Mouse (Mus musculus) right cerebral cortex, postnatal 36 days (tissue): ENCODE data around the gene Pml.

ENCODE experiments used
- DNase-seq, 2 experiments: peaks; one replicate each; pipeline ENCODE4 v3.0.0; 2022; ENCODE audit warnings: low spot score in 2 of 2, mixed read lengths in 1 of 2

Pml gene

DNA sequence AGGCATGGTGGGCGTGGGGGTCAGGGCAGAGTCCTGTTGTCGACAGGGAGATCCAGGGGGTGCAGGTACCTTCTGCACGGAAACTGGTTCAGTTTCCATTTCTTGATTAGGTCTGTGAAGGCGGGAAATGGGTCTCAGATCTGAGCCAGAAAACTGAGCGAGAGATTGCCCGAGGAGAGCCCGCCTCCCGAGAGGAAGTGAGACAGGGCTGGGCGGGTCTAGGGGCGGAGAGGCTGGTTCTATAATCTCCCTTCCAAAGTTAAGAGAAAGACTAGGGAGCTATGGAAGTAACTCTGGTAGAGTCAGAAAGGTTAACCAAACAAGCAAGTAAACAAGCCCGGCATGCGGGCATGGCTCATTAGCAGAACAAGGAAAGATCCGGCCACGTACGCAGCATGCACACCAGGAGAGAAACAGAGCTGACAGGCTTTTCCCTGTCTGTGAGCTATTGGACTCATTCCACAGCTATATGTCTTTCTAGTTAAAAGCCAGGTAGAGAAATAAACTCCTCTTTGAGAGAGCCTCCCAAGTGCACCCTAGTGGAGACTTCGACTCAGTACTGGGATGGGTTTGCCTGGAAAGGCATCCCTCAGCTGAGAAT is at the start of gene Pml:
Gene Pml, minus strand, starts transcription at position 195 of the 601 bp plus-strand sequence.
- peak; percentile 26 to 43 for DNase-seq

DNA sequence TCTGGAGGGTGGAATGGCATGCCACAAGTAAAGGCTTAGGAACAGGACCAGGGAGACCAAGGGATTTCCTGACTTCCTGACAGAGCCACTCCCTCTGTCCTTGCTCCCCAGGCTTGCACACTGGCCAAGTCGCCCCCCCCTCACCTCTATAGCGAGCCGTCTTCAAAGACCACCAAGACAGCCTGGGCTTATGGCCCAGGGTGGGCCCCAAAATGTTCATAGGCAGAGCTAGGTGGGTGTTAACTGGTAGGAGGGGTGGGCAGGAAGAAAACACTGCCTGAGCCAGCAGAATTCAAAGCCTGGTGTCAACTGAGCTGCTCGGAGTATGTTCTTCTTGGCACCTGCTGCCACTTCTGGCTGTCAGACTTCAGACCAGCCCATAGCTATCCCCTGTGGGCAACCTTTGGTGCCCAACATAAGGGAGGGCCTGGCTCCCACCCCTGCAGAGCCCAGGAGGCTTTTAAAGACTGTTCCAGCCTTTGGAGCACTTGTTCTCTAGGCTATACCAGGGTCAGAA is 48.4 kb upstream of the Pml start:
- DNase-seq = no peak

DNA sequence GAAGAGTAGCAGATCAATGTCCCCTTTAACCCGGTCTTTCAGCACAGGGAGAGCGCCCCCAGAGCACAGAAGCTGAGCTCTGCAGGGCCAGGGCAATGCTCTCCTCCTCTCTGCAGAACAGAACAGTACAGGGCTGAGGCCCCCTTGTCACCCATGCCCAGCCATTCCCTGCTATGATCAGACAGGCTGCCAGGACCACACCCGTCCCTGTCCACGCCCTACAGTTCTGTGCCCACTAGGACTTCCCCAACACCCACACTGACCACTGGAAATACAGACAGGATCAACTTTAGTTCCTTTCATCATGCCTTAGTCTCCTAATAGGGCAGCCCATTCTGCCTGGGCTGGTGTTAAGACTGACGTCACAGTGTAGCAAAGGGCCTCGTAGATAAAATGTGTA is 47.5 kb upstream of the Pml start:
- DNase-seq = no peak

DNA sequence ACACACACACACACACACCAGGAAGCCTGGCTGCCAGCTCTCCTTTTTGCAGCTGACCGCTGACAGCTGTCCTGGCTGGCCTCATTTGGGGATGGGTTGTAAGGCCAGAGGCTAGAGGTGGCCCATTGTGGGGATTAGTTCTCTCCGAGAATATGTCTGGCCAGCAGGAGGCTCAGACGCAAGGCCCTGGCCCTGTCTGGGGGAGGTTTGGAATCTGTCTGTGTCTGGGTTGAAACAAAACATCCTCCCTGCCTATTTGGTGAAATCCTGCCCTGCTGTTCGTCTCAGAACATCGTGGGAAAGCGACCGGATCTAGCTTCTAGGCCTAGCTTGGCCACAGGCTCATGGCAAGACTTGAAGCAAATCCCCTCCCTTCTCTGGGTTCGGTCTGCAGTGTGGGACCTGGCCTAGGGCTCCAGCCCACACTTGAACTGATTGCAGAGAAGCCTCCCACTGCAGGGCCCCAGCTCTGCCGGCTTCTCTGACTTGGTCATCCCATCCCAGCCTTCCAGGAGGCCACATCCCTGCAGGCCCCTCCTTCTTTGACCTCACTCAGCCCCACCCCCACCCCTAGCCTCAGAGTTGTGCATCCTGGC is 46.3 kb upstream of the Pml start:
- DNase-seq = no peak

DNA sequence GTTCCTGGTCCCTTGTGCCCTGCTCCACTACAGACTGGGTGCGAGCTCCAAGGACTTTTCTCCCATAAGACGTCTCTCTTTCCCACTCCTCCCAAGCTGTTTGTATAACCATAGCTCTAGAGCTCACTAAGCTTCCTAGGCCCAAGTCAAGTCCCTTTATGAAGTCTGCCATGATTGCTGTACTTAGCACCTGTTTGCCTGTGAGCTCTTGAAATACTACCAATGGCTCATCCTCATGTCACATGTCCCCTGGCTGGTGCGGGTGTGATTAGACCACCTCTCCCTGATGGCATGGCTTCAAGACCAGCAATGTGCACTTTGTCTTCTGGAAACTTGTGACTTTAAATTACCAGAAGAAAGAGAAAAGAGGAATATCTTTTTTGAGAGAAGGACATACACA is 45.8 kb upstream of the Pml start:
- DNase-seq = no peak

DNA sequence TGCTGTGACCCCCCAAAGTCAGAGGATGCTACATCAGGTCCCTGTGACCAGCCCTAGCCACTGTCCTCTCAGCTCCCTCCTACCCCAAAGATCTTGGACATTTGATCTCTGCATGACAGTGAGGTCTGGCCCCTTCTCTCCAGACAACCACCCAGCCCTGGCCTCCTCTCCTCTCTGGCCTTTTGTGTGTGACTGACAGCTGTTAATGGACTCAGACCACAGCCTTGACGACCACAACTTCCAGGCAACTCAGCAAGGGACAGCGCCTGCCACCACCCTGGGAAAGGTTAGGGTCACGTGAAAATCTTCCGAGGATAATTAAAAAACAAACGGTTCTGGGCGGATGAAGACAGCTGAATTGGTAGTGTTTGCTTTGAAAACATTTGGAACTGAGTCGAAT is 44.9 kb upstream of the Pml start:
- no peak for DNase-seq

DNA sequence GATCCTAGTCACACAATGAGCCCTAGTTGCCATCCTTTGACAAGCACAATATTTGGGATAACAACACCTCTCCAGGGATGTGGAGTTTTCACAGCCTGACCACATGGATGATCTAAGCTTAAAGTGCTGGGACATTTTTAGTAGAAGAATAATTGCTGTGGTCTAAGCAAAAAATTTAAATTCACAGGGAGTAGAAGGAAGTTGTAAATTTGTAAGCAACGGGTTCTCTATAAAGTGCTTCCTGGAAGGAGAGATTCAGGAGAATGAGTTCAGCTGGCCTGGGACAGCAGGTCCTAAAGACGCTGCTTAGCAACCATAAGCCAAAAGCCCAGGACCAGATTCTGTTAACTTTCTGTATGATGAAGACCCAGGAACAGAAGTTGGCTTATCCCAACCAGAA is 40.3 kb upstream of the Pml start:
- no peak for DNase-seq

DNA sequence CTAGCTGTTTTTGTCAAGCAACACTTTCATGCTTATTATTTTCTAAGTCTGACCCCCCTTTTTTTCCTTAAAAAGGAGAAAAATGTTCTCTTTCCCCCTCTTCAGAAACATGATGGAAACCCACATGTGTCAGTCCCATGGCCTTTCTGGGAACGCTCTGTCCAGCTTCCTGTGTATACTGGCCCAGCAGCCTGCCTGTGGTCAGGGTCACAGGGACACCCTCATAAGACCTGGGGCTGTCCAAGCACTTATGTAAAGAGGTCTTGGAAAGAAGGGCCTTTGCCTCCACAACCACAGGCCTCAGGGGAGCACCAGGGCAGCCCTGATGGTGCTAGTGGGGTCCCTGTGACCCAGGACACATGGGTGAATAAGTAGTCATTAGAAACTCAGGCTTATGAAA is 39.5 kb upstream of the Pml start:
- DNase-seq = no peak

DNA sequence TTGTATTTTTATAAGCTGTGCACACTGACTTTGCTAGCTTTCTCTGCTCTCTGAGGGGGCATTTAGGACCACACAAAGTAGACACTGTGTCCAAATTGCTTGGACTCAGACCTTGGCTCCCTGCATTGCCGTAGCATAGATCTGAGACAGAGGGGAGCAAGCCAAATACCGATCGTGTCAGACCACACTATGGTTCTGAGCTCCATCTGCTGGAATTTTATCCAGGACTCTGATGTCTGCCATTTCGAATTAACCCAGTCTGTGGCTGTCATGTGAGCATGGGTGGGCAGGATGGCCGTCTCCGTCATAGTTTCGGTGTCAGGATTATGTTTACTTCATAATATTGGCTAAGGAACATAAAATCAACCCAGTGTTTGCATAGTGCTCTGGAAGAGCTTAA is 33.8 kb upstream of the Pml start:
- DNase-seq = no peak

DNA sequence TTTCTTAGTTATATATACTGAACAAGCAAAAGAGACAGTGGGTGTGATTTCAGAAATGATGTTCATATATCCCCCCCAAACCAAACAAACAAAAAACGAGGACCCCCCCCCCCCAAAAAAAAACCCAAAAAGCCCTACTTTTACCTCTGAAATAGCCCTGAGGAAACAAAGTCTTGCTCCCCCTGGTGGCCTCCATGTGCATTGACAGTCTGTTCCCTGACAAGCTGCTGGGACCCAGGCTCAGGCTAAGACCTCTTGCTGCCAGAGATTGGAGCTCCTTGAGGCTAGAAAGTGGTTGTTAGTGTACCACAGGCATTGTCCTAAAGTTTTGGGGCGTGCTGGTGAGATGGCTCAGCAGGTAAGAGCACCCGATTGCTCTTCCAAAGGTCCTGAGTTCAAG is 32.0 kb upstream of the Pml start:
- DNase-seq = no peak

DNA sequence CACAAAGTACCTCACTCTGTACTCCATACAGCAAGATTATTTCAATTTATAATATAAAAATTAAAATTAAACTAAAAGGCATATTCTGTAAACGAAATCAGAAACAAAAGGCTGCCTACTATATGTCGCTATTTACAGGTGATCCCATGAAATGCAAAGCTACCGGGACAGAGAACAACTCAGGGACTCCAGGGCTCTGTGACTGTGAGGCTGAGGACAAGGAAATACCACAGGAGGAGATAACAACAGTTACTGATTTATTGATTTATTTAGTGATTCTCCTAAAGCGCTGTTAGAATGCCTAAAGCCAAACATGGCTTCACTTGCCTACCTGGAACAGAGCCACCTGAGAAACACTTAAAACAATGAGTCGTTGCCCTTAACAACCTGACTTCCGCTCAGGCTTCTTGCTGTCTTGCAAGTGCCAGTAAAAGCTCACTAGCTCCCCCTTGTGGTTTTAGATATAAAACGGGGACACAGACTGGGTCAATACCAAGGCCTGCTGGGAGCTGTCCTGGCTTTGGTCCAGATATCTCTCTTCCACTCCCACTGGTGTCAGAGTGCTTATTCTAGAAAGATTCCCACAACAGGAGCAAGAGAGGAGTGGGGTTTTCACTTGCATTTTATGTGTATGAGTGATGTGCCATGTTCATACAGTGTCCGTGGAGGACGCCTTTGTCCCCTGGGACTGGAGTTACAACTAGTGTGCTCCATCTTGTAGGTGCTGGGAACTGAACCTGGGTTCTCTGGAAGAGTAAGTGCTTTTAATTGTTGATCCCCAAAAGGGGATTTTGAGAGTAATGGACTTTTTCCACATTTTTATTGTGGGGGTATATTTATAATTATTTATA is 30.9 kb upstream of the Pml start:
- peak; percentile 26 to 40 for DNase-seq

DNA sequence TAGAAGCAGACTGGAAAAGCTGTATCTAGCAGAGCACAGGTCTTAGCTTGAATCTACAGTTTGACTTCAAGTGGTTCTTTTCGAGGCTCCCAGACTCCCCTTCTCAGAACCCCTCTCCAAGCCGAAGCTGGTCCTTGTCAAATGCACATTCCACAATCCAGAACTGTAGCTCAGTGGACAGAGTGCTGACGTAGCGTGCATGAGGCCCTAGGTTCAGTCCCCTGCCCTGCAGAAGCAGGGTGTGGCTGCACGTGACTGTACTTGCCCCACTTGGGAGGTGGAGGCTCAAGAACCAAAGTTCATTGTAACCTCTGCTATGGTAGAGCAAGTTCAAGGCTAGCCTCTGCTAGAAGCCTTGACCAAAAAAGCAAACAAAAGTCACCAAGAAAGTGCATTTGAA is 30.2 kb upstream of the Pml start:
- no peak for DNase-seq

DNA sequence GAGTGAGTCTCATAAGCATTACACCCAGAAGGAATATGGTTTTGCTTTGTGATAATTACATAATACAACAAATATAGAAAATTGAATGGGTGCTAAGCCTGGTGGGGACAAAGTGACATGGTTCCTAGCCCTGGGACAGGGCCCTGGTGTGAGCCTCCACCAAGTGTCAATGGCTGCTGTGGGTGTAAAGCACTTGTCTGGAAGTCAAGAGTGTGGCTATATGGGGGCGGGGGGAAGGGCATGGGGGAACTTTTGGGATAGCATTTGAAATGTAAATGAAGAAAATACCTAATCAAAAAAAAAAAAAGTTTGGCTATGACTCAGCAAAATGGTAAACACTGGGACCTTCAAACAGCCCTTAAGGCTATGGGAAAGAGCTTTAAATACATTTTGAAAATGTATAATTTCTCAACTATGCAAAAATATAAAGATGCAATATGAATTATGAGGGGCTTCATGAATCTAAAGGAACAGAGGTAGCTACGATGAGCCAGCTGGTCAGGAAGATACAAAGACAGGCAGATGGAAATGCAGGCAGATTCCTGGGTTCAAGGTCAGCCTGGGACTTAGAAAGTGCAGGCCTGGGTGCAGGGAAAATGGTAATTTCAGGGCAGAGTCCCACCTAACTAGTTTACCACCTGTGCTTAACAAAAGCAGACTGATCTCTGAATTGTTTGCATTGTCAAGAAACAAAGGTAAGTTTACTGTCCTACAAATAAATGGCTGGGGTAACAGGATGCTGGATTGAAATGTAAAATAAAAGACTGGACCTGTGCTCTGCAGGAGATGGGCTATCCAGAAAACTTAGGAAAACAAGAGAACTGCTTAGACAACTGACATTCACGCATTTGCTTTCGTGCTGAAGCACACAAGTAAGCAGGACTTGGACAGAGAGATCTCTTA is 29.5 kb upstream of the Pml start:
- DNase-seq = no peak

DNA sequence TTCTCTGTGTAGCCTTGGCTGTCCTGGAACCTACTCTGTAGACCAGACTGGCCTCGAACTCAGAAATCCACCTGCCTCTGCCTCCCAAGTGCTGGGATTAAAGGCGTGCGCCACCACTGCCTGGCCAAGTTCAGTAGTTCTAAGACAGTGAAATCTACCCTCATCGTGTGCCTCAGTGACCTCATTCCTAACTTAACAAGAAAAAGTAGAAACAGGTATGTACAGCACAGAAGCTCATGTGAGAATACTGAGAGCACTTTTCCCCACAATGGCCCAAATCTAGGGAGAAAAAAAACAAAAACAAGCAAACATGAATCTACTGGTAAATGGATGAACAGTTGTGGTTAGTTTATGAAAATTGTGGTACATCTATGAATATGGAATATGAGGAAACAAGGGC is 28.7 kb upstream of the Pml start:
- no peak for DNase-seq

DNA sequence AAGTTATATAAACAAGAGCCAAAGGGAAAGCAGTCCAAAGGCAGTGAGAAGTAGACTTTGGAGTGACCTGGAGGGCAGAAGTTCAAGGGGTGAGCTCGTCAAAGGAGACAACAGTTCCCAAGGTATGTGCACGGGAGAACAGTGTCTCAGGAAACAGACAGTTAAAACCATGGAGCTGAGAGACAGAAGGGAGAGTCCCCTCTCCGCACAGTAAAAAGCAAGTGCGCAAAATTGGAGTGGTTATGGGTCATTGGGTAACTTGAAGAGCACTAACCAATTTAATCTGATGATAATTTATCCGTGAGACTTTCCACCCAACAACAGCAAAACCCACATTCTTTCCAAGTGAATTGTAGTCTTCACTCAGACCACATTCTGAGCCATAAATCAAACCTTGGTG is 26.8 kb upstream of the Pml start:
- DNase-seq = no peak

DNA sequence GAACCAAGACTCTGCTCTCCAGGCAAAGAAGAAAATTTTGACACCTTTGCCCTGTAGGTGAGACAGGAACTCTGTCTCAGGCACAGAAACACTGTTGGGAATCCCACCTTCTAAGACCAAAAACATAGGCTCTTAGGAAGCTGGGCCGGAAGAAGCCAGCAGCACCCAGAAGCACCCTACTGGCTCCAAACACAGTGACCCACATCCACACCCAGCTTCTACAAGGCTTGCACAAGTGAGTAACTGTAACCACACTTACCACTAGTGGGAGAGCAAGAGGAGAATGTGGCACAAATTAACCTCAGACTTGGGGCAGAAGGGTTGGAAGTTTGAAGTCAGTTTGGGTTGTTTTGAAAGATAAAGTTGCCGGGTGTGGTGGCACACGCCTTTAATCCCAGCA is 26.2 kb upstream of the Pml start:
- DNase-seq = no peak

DNA sequence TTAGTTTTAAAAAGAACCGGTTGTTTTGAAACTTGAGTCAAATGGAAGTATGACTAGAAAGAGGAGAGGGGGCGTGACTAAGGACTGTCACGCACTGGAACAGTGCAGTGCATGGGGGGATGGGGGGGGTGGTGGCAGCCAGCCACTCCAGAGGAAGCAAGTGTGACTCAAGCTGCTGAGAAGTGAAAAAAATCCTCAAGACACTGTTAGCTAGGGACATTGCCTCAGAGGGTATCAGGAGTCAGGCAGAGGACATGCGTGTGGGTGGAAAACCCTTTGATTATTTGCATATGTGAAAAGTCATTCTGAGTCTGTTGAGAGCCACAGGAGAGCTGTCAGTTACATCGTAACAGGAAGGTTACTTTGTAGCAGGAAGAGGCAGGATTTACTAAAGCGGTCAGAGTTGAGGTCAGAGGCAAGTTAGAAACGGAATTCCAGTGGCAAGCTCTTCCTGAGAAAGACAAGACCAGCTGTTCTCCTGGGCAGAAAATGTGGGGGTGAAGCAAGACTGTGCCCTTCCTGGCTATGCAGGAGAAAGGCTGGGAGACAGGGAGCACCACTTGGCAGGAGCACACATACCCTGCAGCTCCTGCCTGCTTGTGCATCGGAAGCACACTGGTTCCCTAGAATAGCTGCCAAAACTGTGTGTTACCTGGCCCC is 25.7 kb upstream of the Pml start:
- no peak for DNase-seq

DNA sequence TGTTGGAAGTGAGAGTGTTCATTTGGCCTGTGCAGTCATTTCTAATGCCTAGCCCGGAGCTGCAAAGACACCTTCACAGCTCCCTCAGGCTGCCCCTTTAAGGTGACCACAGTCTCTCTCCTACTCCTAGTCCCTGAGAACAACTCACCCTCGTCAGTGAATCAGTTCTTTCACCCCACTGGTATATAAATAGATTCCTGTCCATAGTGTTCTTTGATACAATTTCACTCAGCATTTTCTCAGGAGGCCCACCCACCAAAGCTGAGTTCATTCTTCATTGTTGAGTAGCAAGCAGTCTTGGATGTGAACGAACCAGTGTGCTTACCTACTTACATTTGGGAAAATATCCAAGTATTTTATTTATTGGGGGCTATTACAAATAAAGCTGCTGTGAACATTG is 25.0 kb upstream of the Pml start:
- no peak for DNase-seq

DNA sequence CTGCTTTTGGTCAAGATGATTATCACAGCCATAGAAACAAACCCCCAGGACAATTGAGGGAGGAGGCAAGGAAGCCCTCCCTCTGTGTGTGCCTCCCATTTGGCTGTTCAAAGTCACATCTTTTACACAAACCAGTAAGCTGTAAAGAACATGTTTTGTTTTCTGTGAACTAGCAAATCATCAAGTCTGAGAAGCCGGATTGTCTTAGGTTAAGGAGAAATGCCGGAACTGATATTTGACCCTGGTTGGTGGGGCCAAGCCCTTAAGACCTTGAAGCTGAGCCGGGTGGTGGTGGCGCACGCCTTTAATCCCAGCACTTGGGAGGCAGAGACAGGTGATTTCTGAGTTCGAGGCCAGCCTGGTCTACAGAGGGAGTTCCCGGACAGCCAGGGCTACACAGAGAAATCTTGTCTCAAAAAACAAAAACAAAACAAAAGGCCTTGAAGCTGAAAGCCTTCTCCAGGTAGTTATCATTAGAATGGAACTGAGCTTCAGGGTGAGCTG is 24.6 kb upstream of the Pml start:
- no peak for DNase-seq

DNA sequence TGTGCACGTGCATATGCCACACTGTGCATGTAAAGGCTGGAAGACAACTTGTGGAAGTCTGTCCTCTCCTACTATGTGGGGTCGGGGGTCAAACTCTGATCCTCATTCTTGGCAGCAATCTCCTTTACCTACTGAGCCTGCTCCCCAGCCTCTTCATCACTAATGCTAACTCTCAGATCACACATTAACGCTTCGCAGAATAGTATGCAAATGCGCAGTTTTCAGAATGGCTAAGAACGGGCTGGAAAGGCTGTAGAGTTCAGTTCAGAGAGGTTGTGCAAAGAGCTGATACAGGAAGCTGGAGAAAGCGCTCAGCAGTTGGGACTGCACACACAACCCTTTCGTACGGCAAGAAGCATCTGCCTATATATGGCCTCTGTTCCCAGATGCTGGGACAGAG is 23.3 kb upstream of the Pml start:
- no peak for DNase-seq

DNA sequence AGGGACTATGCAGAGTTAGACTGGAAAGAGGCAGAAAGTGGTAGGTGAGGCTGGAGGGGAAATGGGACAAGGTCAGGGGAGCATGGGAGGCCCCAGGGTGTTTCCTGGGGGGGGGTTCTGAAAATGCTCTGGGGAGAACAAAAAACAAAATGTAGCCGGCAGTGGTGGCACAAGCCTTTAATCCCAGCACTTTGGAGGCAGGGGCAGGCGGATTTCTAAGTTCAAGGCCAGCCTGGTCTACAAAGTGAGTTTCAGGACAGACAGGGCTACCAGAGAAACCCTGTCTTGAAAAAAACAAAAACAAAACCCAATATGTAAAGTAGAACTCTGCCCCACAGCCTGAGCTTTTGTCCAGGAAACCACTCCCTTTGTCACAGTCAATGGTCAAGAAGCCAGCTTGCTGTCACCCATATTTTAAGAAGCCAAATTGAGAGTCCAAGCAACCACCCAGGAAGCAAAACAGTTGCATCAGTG is 22.5 kb upstream of the Pml start:
- DNase-seq = no peak
